ENCODE assay signal across 12 mouse cellular contexts in the genomic region with DNA sequence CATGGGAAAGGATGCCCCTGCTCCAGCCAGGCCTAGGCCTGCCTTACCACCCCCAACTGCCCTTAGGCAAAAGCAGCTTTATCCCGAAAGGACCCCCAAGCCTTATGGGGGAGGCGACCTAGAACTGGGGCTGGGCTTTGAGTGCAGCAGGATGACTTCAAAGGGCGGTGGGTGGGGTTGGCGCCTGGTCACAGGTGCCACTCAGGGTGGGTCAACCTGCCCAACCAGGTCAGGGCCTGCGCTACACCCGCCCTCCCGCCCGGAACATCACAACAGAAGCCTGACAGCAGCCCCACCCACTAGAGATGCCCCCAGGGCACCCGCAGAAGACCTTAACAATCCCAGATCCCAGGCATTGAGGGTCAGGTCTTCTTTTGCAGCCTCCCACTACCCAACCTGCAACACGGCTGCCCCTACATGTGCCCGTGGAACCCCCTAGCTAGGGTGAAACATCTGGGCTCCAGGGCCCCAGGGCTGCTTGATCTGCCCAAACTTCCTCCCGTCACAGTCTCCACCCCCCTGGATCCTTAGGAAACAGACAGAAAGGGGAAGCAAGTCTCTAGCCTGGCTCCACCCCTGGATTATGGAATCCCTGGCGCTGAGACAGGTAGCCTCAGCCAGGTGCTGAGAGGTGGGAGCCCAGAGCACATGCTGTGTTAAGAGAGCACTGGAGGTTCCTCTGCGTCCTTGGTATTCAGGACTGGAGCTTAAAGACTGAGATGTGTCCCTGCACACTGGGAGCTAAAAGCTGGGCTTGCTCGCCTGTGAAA. TPM values are rescaled to one million over a fixed set of nuclear protein-coding genes. Genes with fewer than 3 reads are reported as not detected.
DNase-seq lines count a peak whose midpoint lies in the region; ATAC-seq lines count a peak whose summit lies in the region.
"Had no signal": no experiment of that assay in that cellular context is flagged by ENCODE, and none has a peak within 500 bp of the region (broad histone marks: within the 10 kb centered on the region; RNA-seq: fewer than 3 reads in every experiment).

No protein-coding gene starts in this region.

- 18% methylated on average over 15 of the region's 15 CpGs for WGBS in heart, embryonic 15.5 days
- WGBS in heart, embryonic 12.5 days = 13% methylated on average over 15 of the region's 15 CpGs
- WGBS in forebrain, embryonic 15.5 days = 21% methylated on average over 15 of the region's 15 CpGs
- 17% methylated on average over 15 of the region's 15 CpGs for WGBS in limb, embryonic 15.5 days
- 14% methylated on average over 15 of the region's 15 CpGs for WGBS in neural tube, embryonic 13.5 days

- H3K9me3 ChIP-seq in heart, embryonic 15.5 days (replicated peaks) = no peaks in the 10 kb centered on the region
- H3K9me3 ChIP-seq in heart, embryonic 12.5 days (replicated peaks) = no peaks in the 10 kb centered on the region
- no peaks in the 10 kb centered on the region for H3K9me3 ChIP-seq in forebrain, embryonic 15.5 days
- no peaks in the 10 kb centered on the region for H3K9me3 ChIP-seq in limb, embryonic 15.5 days
- H3K9me3 ChIP-seq in neural tube, embryonic 13.5 days = no peaks in the 10 kb centered on the region
- H3K9me3 ChIP-seq: megakaryocyte, embryonic 14.5 days had no signal

- peaks cover 58% of the 10 kb centered on the region for H3K27me3 ChIP-seq in heart, embryonic 15.5 days
- peaks cover 65% of the 10 kb centered on the region for H3K27me3 ChIP-seq in heart, embryonic 12.5 days (replicated peaks)
- peaks cover 26% of the 10 kb centered on the region for H3K27me3 ChIP-seq in forebrain, embryonic 15.5 days
- H3K27me3 ChIP-seq in limb, embryonic 15.5 days = peaks cover 41% of the 10 kb centered on the region
- peaks cover 65% of the 10 kb centered on the region for H3K27me3 ChIP-seq in neural tube, embryonic 13.5 days

- no peak for ATAC-seq in heart, embryonic 15.5 days (replicated peaks; ENCODE audit: insufficient number of reproducible peaks, insufficient read depth, low FRiP score, low read depth)
- ATAC-seq in heart, embryonic 12.5 days (ENCODE audit: insufficient number of reproducible peaks, low FRiP score) = no peak
- ATAC-seq in forebrain, embryonic 15.5 days (replicated peaks) = no peak
- ATAC-seq in limb, embryonic 15.5 days (ENCODE audit: insufficient number of reproducible peaks, low FRiP score, low TSS enrichment, low read depth) = no peak
- ATAC-seq in neural tube, embryonic 13.5 days (ENCODE audit: low read depth) = no peak
- no peak for ATAC-seq in cerebellum, adult (ENCODE audit: insufficient number of reproducible peaks, low FRiP score, low TSS enrichment)
- no peak for ATAC-seq in megakaryocyte-erythroid progenitor cell, adult 5-6 weeks (replicated peaks; ENCODE audit: low FRiP score, low TSS enrichment, poor library complexity, severe bottlenecking)

- H3K4me2 ChIP-seq in heart, embryonic 15.5 days = peak overlapping the region; percentile 65; the same call in 1 of the 2 replicates
- no peak overlapping the region; the same call in 1 of the 2 replicates for H3K4me2 ChIP-seq in heart, embryonic 12.5 days
- H3K4me2 ChIP-seq in forebrain, embryonic 15.5 days (replicated peaks) = peak overlapping the region; percentile 70
- H3K4me2 ChIP-seq in limb, embryonic 15.5 days = peak overlapping the region; percentile 50
- H3K4me2 ChIP-seq in neural tube, embryonic 13.5 days = peak overlapping the region; percentile 62

- H3K4me3 ChIP-seq in heart, embryonic 15.5 days = no peak overlapping the region
- no peak overlapping the region for H3K4me3 ChIP-seq in heart, embryonic 12.5 days
- peak overlapping the region; percentile 40 for H3K4me3 ChIP-seq in forebrain, embryonic 15.5 days
- H3K4me3 ChIP-seq in limb, embryonic 15.5 days = peak overlapping the region; percentile 28
- H3K4me3 ChIP-seq in neural tube, embryonic 13.5 days = peak overlapping the region; percentile 34; the same call in 1 of the 2 replicates
- H3K4me3 ChIP-seq: megakaryocyte, embryonic 14.5 days had no signal

- H3K9ac ChIP-seq in heart, embryonic 15.5 days = no peak overlapping the region
- H3K9ac ChIP-seq in heart, embryonic 12.5 days = no peak overlapping the region
- no peak overlapping the region for H3K9ac ChIP-seq in forebrain, embryonic 15.5 days (replicated peaks)
- no peak overlapping the region for H3K9ac ChIP-seq in limb, embryonic 15.5 days
- peak overlapping the region; percentile 47; the same call in 1 of the 2 replicates for H3K9ac ChIP-seq in neural tube, embryonic 13.5 days

- H3K4me1 ChIP-seq in heart, embryonic 15.5 days (replicated peaks) = peaks cover 23% of the 10 kb centered on the region
- H3K4me1 ChIP-seq in heart, embryonic 12.5 days (replicated peaks) = peaks cover 21% of the 10 kb centered on the region
- peaks cover 11% of the 10 kb centered on the region for H3K4me1 ChIP-seq in forebrain, embryonic 15.5 days
- peaks cover 29% of the 10 kb centered on the region for H3K4me1 ChIP-seq in limb, embryonic 15.5 days
- H3K4me1 ChIP-seq in neural tube, embryonic 13.5 days (replicated peaks) = peaks cover 11% of the 10 kb centered on the region

- H3K27ac ChIP-seq in heart, embryonic 15.5 days = no peak overlapping the region
- no peak overlapping the region for H3K27ac ChIP-seq in heart, embryonic 12.5 days (ENCODE audit: poor library complexity, severe bottlenecking)
- no peak overlapping the region for H3K27ac ChIP-seq in forebrain, embryonic 15.5 days (replicated peaks)
- H3K27ac ChIP-seq in limb, embryonic 15.5 days = peak overlapping the region; percentile 80
- no peak overlapping the region for H3K27ac ChIP-seq in neural tube, embryonic 13.5 days (replicated peaks)

- no peaks in the 10 kb centered on the region for H3K36me3 ChIP-seq in heart, embryonic 15.5 days
- H3K36me3 ChIP-seq in heart, embryonic 12.5 days = no peaks in the 10 kb centered on the region
- H3K36me3 ChIP-seq in forebrain, embryonic 15.5 days = no peaks in the 10 kb centered on the region
- no peaks in the 10 kb centered on the region for H3K36me3 ChIP-seq in limb, embryonic 15.5 days
- no peaks in the 10 kb centered on the region for H3K36me3 ChIP-seq in neural tube, embryonic 13.5 days

- no peak for DNase-seq in embryo, embryonic 11 days
- DNase-seq: cerebellum, adult 9-11 months had no signal

RNA-seq across cellular contexts. Expression of gene Tac4, which starts 37.0 kb away (rescaled TPM):
- polyA plus RNA-seq in heart, embryonic 15.5 days (2015; fragmentation: Nextera tagmentation; extraction: Ambion mirVana) = not detected in 2 replicates
- polyA plus RNA-seq in heart, embryonic 12.5 days (2016; fragmentation: Nextera tagmentation; extraction: Ambion mirVana) = not detected in 2 replicates
- polyA plus RNA-seq in forebrain, embryonic 15.5 days (2015; fragmentation: Nextera tagmentation; extraction: Ambion mirVana) = not detected in 2 replicates
- polyA plus RNA-seq in limb, embryonic 15.5 days (2015; fragmentation: Nextera tagmentation; extraction: Ambion mirVana) = 0.12 and 0.32 TPM in 2 replicates
- 0.15 TPM in 1 of 2 replicates, not detected in the other for polyA plus RNA-seq in neural tube, embryonic 13.5 days (2015; fragmentation: Nextera tagmentation; extraction: Ambion mirVana)
- total RNA-seq in megakaryocyte-erythroid progenitor cell, adult 5-6 weeks (2014; fragmentation: Nextera tagmentation) = not detected in 2 replicates
- not detected in 2 replicates for total RNA-seq in megakaryocyte-erythroid progenitor cell, adult 5-6 weeks (2017)
- total RNA-seq: layer of hippocampus, adult 8-10 months had no signal
- polyA plus RNA-seq: gonadal fat pad, adult 2 months had no signal

Comparison
In these comparisons a context has a peak if more than half of its experiments do, and no peak if none do; other contexts are left out.
1. H3K4me3 ChIP-seq: peak in forebrain, embryonic 15.5 days (single experiment), limb, embryonic 15.5 days (single experiment) and neural tube, embryonic 13.5 days (single experiment); none in heart, embryonic 15.5 days (single experiment) and heart, embryonic 12.5 days (single experiment).